Mouse (Mus musculus): ENCODE data around the gene Arrdc1. TPM values are rescaled to one million over a fixed set of nuclear protein-coding genes. Genes with fewer than 3 reads are reported as not detected.

The Arrdc1 gene
- total RNA-seq, 1 experiment from 2014 or later: 103 TPM

DNA sequence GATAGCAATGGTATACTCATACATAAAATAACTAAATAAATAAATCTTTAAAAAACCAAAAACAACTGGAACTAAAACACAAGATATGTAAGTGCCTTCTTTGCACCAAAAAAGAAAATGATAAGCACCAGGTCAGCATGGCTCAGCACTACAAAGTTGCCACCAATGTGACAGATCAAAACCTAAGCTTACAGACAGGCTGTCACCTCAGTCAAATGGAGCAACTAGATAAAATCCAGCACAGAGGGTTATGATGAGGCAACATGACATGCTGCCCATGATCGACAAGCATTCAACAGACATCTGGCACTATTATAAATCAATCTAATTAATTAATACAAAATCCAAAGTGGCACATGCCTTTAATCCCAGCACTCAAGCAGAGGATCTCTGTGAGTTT lies 40.8 kb downstream of the Arrdc1 start:
- ATAC-seq (replicated peaks in 1 of 2; ENCODE audit: insufficient read depth in 1 of 2, low FRiP score in 2 of 2, low TSS enrichment in 1 of 2, low read depth in 1 of 2, poor library complexity in 2 of 2, severe bottlenecking in 2 of 2): no peak

DNA sequence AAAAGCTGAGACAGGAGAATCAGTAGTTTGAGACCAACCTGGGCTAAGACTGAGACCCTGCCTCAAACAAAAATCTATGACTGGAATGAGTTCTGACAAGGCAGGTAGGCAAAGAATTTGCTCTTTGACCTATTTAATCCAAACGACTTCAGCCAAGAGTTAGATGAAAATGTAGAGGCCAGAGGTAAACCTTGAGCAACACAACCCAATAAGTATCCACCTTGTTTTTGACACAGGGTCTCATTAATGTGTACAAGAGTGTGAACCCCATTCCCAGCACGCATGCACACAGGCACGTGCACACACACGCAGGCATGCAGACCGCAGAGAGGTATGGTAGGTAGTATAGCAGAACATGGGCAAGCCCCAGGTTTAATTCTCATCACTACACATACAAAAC lies 42.7 kb downstream of the Arrdc1 start:
- ATAC-seq (replicated peaks in 1 of 2; ENCODE audit: insufficient read depth in 1 of 2, low FRiP score in 2 of 2, low TSS enrichment in 1 of 2, low read depth in 1 of 2, poor library complexity in 2 of 2, severe bottlenecking in 2 of 2): no peak

DNA sequence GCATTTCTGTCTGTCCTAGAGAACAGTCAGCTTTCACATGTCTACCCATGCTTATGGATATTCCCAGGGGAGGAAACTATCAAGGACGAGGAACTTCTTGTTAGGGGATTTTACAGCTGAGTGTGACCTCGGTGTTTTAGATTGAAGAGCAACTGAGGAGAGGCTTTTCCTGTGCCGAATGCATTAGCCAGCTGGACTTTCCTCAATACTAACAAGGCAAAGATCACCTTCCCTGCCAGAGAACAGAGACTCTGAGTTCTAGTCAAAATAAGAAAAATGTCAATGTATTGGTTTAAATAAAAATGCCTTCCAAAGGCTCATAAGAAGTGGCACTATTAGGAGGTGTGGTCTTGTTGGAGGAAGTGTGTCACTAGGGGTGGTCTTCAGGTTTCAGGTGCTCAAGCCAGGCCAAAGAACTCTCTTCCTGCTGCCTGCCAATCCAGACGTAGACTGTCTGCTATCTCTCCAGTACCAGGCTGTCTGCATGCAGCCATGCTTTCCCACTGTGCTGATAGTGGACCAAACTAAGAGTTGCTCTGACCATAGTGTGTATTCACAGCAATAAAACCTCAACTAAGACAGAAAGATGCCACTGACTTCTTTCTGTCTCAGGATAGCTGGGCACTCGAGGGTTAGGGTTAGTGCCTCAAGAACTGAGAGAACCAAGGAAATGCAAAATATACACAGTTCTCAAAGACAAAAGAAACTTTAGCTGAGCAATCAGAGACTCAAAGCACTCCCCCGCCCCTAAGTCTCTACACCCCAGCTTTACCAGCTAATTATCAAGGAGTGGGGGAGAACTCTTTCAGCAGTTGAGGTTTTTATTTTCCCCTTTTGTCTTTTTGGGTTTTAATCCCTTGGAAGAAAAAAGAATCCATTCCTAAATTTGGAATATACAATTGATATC lies 44.3 kb downstream of the Arrdc1 start:
- no peak for ATAC-seq (replicated peaks in 1 of 2; ENCODE audit: insufficient read depth in 1 of 2, low FRiP score in 2 of 2, low TSS enrichment in 1 of 2, low read depth in 1 of 2, poor library complexity in 2 of 2, severe bottlenecking in 2 of 2)

DNA sequence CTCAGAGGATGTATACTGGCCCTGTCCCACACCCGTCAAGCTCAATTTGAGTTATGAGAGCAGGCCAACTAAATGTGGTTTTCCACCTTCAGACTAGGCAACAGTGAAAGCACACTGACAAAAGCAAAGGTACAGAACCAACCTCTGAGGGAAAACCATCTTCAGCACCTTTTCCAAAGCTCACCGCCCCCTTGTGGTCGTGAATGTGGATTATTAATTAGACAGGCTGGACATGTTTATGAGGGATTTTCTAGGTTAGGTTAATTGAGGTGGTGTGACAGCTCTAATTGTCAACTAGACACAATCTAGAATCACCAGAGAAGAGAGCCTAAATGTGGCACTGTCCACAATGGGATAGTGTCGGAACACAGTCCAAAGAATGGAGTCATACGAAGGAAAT lies 46.2 kb downstream of the Arrdc1 start:
- ATAC-seq (replicated peaks in 1 of 2; ENCODE audit: insufficient read depth in 1 of 2, low FRiP score in 2 of 2, low TSS enrichment in 1 of 2, low read depth in 1 of 2, poor library complexity in 2 of 2, severe bottlenecking in 2 of 2): no peak

DNA sequence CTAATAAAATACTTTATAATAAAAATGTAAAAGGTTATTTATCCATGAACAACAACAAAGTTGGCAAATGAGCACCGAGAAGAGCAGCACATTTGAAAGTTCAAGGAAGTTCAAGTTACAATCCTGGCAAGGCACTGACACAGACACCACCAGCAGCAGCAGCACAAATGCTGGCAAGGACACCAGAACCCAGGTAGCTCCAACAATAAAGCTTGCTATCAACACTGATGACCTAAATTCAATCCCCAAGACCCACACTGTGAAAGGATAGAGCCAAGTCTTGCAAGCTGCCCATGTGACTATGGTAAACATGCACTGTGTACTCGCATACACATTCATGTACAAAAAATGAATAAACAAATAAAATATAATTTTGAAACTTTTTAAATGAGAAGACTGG lies 54.4 kb downstream of the Arrdc1 start:
- ATAC-seq (replicated peaks in 1 of 2; ENCODE audit: insufficient read depth in 1 of 2, low FRiP score in 2 of 2, low TSS enrichment in 1 of 2, low read depth in 1 of 2, poor library complexity in 2 of 2, severe bottlenecking in 2 of 2): no peak

Other genes starting within 250 kb of the Arrdc1 start
- gene Cacna1b, start 172.1 kb downstream of the Arrdc1 start, total RNA-seq (2017): 0.13 TPM in 1 of 2 replicates, not detected in the other
- gene Ehmt1, start 15.6 kb downstream of the Arrdc1 start, total RNA-seq (2017): 136 and 149 TPM in 2 replicates
- 39.8 and 53.3 TPM in 2 replicates for gene Zmynd19, start 14.5 kb upstream of the Arrdc1 start, total RNA-seq (2017)
- gene Dph7, start 27.1 kb upstream of the Arrdc1 start, total RNA-seq (2017): 22.3 and 28.9 TPM in 2 replicates
- gene Mrpl41, start 39.8 kb upstream of the Arrdc1 start, total RNA-seq (2017): 67.4 and 81.5 TPM in 2 replicates
- gene Pnpla7, start 40.8 kb upstream of the Arrdc1 start, total RNA-seq (2017): 41.2 and 70.3 TPM in 2 replicates
- 16.0 and 28.9 TPM in 2 replicates for gene Nsmf, start 119.1 kb upstream of the Arrdc1 start, total RNA-seq (2017)
- gene Entpd8, start 145.1 kb upstream of the Arrdc1 start, total RNA-seq (2017): not detected in 2 replicates
- 1.0 TPM in 1 of 2 replicates, not detected in the other for gene Noxa1, start 159.9 kb upstream of the Arrdc1 start, total RNA-seq (2017)
- 2.6 and 4.4 TPM in 2 replicates for gene Nrarp, start 245.5 kb upstream of the Arrdc1 start, total RNA-seq (2017)